Mouse (Mus musculus) heart, embryonic 15.5 days (tissue): ENCODE measurements around the gene Ccl9. TPM values are rescaled to one million over a fixed set of nuclear protein-coding genes. Genes with fewer than 3 reads are reported as not detected.
"Not testable (repeated sequence)": the region's sequence is repeated elsewhere in the genome, so short reads cannot be mapped to it uniquely, and the experiment has no call there.

Experiments used
- ATAC-seq: fragments of 200-750 bp; cut with Nextera tagmentation; replicated peaks from 2 replicates; pipeline ENCODE4 v1.8.0; 2017; ENCODE audit warnings: low read depth, moderate TSS enrichment; ENCODE audit not compliant: insufficient number of reproducible peaks, insufficient read depth, low FRiP score
- H3K27ac ChIP-seq: fragments of 300-500 bp; sonication (generic); 2 replicates; pipeline ENCODE4 v1.5.1; 2015; ENCODE audit warnings: mild to moderate bottlenecking, inconsistent platforms
- H3K27me3 ChIP-seq: fragments of 300-500 bp; sonication (generic); 2 replicates; pipeline ENCODE4 v1.6.1; 2015; ENCODE audit warnings: inconsistent platforms
- H3K36me3 ChIP-seq: fragments of 300-500 bp; sonication (generic); 2 replicates; pipeline ENCODE4 v1.6.1; 2015; ENCODE audit warnings: mild to moderate bottlenecking, inconsistent platforms
- H3K4me1 ChIP-seq: fragments of 300-500 bp; sonication (generic); replicated peaks from 2 replicates; pipeline ENCODE4 v1.6.1; 2015; ENCODE audit warnings: inconsistent platforms
- H3K4me2 ChIP-seq: fragments of 300-500 bp; sonication (generic); 2 replicates; pipeline ENCODE4 v1.6.1; 2015; ENCODE audit warnings: inconsistent platforms, mild to moderate bottlenecking, moderate library complexity
- H3K4me3 ChIP-seq: fragments of 300-500 bp; sonication (generic); 2 replicates; pipeline ENCODE4 v1.5.1; 2015; ENCODE audit warnings: mild to moderate bottlenecking, inconsistent platforms
- H3K9ac ChIP-seq: fragments of 300-500 bp; sonication (generic); 2 replicates; pipeline ENCODE4 v1.6.1; 2015; ENCODE audit warnings: mild to moderate bottlenecking, inconsistent platforms
- H3K9me3 ChIP-seq: fragments of 300-500 bp; sonication (generic); replicated peaks from 2 replicates; pipeline ENCODE4 v1.6.1; 2016; ENCODE audit warnings: inconsistent platforms
- WGBS: fragments of 180-500 bp; shearing (Covaris S2); methylation state at CpG from one replicate; pipeline ENCODE4 v1.1.7; 2015; ENCODE audit warnings: mixed read lengths; 5-methylcytosine and 5-hydroxymethylcytosine counted together
- polyA plus RNA-seq: library from polyadenylated mRNA; unstranded; fragments of >200 nt; fragmentation: Nextera tagmentation; extraction: Ambion mirVana; gene quantifications from 2 replicates; pipeline ENCODE4 v1.2.1, GENCODE M21; 2015

Gene Ccl9
- polyA plus RNA-seq, 1 experiment from 2014 or later: 3.0 TPM

DNA sequence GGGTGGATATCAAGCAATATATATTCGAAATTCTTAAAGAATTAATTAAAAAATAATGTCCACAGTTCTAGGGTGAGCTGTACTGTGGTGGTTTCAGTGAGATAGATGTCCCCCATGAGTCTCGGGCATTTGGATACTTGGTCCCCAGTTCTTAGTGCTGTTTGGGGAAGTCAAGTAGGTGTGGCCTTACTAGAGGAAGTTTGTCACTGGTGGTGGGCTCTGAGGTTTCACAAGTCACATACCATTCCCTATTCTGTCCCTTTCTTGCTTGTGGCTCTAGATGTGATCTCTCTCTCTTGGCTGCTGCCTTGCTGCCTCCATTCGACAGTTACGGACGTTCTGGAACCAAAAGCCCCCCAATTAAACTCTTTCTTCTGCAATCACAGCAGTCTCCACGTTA, 18.0 kb downstream of the Ccl9 start:
- ATAC-seq: no peak
- Histone ChIP-seq H3K27me3 (no peaks in the 10 kb centered on the region), H3K4me1 (no peaks in the 10 kb centered on the region), H3K9ac (no peak overlapping the region), H3K27ac (no peak overlapping the region), H3K36me3 (no peaks in the 10 kb centered on the region), H3K9me3 (no peaks in the 10 kb centered on the region), H3K4me2 (no peak overlapping the region), H3K4me3 (no peak overlapping the region)
- WGBS: 64% methylated on average over 6 of the region's 6 CpGs

DNA sequence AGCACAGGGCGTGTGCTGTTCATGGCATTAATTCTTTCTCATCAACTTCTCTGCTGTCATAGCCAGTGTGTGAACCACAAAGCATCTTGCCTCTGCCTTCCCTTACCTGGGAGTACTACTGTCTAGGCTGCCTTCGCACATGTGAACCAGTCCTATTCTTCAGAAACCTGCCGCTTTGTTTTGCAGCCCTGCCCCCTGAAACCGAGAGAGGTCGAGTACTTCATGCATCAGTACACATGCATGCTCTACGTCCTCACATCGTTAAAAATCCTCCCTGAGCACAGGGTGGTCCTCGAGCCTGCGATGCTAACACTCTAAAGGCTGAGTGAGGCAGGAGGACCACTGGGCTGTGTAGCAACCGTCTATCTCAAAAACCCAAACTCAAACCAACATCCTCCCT, 21.4 kb downstream of the Ccl9 start:
- H3K27me3 ChIP-seq: no peaks in the 10 kb centered on the region
- H3K36me3 ChIP-seq: no peaks in the 10 kb centered on the region
- H3K4me1 ChIP-seq: no peaks in the 10 kb centered on the region
- H3K9me3 ChIP-seq: no peaks in the 10 kb centered on the region
- H3K4me3 ChIP-seq: no peak overlapping the region
- H3K9ac ChIP-seq: no peak overlapping the region
- no peak overlapping the region for H3K27ac ChIP-seq
- 73% methylated on average over 10 of the region's 10 CpGs for WGBS
- no peak for ATAC-seq
- H3K4me2 ChIP-seq: no peak overlapping the region

DNA sequence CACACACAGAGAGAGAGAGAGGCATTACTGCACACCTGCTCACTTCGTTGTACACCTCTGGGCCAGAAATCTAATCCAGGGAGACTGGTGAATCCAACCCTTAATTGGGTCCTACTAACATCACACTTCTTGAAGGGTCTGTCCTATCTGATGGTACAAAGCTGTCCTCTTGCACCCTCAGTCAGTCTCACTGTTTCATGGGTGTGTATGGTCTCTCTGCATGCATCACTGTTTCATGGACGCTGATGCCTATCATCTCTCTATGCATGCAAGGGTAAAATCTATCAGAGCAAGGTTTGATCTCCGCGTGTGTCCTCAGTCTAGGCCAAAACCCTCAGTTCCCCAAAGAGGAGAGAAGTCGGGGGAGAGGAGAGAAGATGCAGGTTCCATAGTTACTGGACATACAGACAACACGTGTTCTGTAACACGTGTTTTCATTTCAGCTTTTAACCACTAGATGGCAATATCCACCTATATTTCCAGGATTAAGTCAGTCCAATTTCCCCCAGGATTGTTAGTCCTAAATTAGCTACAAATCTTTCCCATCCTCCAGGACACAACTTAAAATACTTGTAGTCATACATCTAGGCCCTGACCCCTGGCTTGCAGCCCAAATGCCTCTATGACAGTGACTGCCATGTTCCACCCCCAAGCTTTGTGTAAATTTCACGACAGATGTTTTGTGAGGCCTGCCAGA, 22.2 kb downstream of the Ccl9 start:
- ATAC-seq: no peak; the same call in 1 of the 2 replicates
- H3K4me2 ChIP-seq: no peak overlapping the region
- H3K27me3 ChIP-seq: no peaks in the 10 kb centered on the region
- no peak overlapping the region for H3K27ac ChIP-seq
- no peak overlapping the region for H3K9ac ChIP-seq
- H3K9me3 ChIP-seq: no peaks in the 10 kb centered on the region
- H3K36me3 ChIP-seq: no peaks in the 10 kb centered on the region
- no peak overlapping the region for H3K4me3 ChIP-seq
- no peaks in the 10 kb centered on the region for H3K4me1 ChIP-seq
- WGBS: 26% methylated on average over 8 of the region's 8 CpGs

DNA sequence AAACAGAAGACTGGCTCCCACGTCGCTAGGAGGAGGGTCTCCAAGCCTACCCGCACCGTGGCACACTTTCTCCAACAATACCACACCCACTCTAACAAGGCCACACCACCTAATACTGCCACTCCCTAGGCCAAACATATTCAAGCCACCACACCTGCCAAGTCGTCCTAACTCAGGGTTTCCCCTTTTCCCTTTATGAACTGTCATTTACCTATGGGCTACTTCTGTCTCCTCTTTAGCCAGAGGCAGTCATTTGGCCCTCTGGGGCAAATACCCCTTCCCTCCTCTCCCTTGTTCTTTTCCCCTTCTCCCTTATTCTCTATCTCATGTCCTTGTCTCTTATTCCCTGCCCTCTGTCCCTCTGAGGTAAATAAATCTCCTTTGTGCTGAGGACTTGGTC, 26.8 kb downstream of the Ccl9 start:
- 84% methylated on average over 5 of the region's 5 CpGs for WGBS
- no peak overlapping the region for H3K4me2 ChIP-seq
- H3K27ac ChIP-seq: no peak overlapping the region
- no peaks in the 10 kb centered on the region for H3K36me3 ChIP-seq
- H3K4me3 ChIP-seq: no peak overlapping the region
- H3K4me1 ChIP-seq: no peaks in the 10 kb centered on the region
- no peaks in the 10 kb centered on the region for H3K9me3 ChIP-seq
- no peak overlapping the region for H3K9ac ChIP-seq
- H3K27me3 ChIP-seq: no peaks in the 10 kb centered on the region
- ATAC-seq: no peak

DNA sequence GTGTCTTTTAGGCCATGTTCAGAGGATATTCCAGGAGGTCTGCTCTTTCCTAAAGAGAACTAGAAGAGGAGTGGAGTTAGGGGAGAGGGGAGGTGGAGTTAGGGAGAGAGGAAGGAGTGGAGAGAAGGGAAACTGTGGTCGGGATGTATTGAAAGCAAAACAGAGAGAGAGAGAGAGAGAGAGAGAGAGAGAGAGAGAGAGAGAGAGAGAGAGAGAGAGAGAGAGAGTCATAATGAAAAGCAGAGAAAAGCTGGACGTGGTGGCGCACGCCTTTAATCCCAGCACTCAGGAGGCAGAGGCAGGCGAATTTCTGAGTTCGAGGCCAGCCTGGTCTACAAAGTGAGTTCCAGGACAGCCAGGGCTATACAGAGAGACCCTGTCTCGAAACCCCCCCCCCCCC, 27.4 kb downstream of the Ccl9 start:
- not testable (repeated sequence) for H3K27me3 ChIP-seq, H3K9ac ChIP-seq, H3K4me3 ChIP-seq, H3K36me3 ChIP-seq, H3K4me2 ChIP-seq, ATAC-seq, H3K4me1 ChIP-seq, H3K27ac ChIP-seq, H3K9me3 ChIP-seq
- 76% methylated on average over 7 of the region's 7 CpGs for WGBS

DNA sequence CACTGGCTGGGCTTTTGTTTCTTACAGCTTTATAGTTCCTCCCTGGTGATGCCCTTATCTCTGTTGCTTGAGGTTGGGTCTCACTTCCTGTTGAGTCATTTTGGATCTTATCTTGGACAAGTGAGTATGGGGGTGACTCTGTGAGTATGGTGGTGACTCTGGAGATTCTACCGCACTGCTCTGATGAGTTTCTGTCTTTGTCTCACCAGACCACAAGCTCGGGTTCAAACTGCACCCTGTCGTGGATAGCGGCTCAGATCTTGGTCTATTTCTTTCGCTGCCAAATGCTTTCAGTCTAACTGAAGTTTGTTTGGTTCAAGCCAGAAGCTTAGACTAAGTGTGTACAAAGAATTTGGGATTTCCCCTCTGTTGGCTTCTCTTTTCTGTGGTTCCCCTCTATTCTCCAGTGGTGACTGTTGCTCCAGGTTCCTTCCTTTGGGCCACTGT, 28.2 kb downstream of the Ccl9 start:
- WGBS: 70% methylated on average over 5 of the region's 5 CpGs
- no peaks in the 10 kb centered on the region for H3K27me3 ChIP-seq
- H3K27ac ChIP-seq: no peak overlapping the region
- no peaks in the 10 kb centered on the region for H3K36me3 ChIP-seq
- H3K4me2 ChIP-seq: no peak overlapping the region
- no peak for ATAC-seq
- no peak overlapping the region for H3K9ac ChIP-seq
- no peaks in the 10 kb centered on the region for H3K9me3 ChIP-seq
- H3K4me1 ChIP-seq: no peaks in the 10 kb centered on the region
- H3K4me3 ChIP-seq: no peak overlapping the region

DNA sequence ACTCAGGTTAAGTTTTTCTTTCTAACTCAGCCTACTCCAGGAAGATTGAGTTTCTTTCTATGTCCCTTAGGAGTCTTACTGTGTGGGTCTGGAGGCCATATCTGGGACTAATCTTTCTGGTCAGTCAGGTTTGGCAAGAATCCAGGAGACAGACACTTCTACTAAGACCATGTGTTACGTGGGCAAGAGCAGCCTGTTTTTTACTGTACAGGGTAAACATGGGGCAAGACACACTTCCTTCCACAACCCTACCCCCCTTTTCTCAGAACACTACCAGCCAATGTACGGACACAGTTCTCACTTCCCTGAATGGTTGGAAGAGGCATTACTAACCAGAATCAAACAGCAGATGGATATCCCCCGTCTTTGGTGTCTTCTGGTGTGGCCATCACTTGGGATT, 34.2 kb downstream of the Ccl9 start:
- no peak overlapping the region for H3K27ac ChIP-seq
- H3K4me1 ChIP-seq: no peaks in the 10 kb centered on the region
- no peaks in the 10 kb centered on the region for H3K36me3 ChIP-seq
- no peak for ATAC-seq
- H3K9me3 ChIP-seq: no peaks in the 10 kb centered on the region
- no peaks in the 10 kb centered on the region for H3K27me3 ChIP-seq
- H3K4me2 ChIP-seq: no peak overlapping the region
- H3K4me3 ChIP-seq: no peak overlapping the region
- 51% methylated on average over 3 of the region's 3 CpGs for WGBS
- no peak overlapping the region for H3K9ac ChIP-seq

DNA sequence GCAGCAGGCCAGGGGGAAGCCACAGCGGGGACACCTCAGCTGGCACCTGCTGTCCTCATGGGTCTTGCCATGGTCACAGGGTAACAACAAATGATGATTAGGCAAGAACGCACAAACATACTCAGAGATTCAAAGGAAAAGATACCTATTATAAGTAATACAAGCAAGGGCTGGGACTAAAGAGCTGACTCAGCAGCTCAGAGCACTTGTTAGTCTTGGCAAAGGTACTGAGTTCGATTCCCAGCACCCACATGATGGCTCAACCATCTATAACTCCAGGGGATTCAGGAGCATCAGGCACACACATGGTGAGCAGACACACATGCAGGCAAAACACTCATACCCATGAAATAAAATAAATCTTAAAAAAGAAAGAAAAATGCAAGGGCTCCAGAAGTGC, 37.0 kb downstream of the Ccl9 start:
- Histone ChIP-seq H3K9ac (no peak overlapping the region), H3K36me3 (no peaks in the 10 kb centered on the region), H3K27ac (no peak overlapping the region), H3K27me3 (no peaks in the 10 kb centered on the region), H3K4me3 (no peak overlapping the region), H3K9me3 (no peaks in the 10 kb centered on the region), H3K4me1 (no peaks in the 10 kb centered on the region), H3K4me2 (no peak overlapping the region)
- ATAC-seq: no peak
- 78% methylated on average over 3 of the region's 3 CpGs for WGBS

DNA sequence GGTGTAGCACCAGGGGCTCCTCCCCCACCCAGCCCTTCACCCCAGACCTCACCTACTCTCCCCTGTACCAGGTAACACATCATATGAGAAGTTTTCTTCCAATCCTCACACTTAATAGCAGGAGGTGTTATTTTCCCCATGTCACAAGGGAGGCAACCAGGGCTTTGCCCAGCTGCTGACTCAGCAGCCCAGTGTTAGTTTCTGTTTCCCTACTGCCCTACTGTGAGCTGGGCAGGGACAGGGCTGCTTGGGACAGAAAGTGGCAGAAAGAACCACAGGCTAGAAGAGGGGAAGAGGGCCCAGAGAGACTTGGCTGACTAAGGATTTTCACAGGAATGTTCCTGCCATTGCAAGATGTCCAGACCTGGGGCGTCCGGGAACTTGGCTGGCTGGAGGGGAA, 37.5 kb downstream of the Ccl9 start:
- Histone ChIP-seq H3K4me1 (no peaks in the 10 kb centered on the region), H3K4me3 (no peak overlapping the region), H3K27ac (no peak overlapping the region), H3K4me2 (no peak overlapping the region), H3K27me3 (no peaks in the 10 kb centered on the region), H3K9me3 (no peaks in the 10 kb centered on the region), H3K9ac (no peak overlapping the region), H3K36me3 (no peaks in the 10 kb centered on the region)
- ATAC-seq: no peak
- WGBS: 77% methylated on average over 2 of the region's 2 CpGs

DNA sequence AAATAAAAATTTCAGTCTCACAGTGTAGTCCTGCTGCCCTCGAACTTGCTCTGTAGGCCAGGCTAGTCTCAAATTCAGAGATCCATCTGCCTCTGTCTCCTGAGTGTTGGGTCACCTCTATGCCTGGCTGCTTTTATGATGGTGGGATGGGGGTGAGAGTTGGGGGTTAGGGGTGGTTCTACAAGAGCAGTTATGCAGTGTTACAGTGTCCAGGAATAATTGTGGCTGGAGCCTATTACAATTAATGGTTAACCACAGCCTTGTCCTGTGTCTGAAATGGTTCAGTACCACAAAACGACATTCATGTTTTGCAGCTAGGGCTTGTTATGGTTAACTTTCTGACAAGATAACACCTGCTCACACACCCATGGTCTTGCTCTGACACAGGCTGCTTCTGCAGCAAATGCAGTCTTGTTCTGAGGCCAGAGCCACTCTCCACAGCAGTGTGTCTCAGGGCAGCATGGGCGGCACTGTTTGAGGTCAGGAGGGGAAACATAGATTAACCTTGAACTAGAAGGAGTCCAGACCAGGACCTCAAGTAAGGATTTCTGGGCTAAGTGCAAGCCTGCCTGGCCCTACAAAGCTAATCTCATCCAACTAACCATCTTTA, 39.6 kb downstream of the Ccl9 start:
- Histone ChIP-seq H3K4me2 (no peak overlapping the region), H3K4me1 (peaks cover 10% of the 10 kb centered on the region; the same call in 1 of the 2 replicates), H3K9me3 (no peaks in the 10 kb centered on the region), H3K4me3 (no peak overlapping the region), H3K27ac (no peak overlapping the region), H3K36me3 (no peaks in the 10 kb centered on the region), H3K27me3 (no peaks in the 10 kb centered on the region), H3K9ac (no peak overlapping the region)
- ATAC-seq: no peak
- 74% methylated on average over 3 of the region's 3 CpGs for WGBS

DNA sequence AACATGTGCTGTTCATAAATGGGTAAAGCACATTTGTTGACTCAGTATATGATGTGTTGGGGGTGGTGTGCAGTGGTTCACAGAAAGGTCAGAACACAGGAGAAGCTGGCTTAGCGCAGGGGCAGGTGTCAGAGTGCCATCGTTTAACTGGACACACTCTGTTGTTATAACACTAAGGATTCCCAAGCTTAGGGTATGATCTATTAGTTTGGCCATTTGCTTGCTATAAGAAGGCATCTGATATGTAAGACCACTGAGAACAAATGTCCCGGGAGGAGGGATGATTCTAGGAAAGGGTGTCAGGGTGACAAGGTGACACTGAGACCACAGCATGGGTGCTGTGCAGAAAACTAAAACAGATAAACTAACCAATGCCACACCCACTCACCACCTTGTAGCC, 41.6 kb downstream of the Ccl9 start:
- Histone ChIP-seq H3K27me3 (no peaks in the 10 kb centered on the region), H3K9me3 (no peaks in the 10 kb centered on the region), H3K4me3 (no peak overlapping the region), H3K4me2 (no peak overlapping the region), H3K4me1 (peaks cover 10% of the 10 kb centered on the region; the same call in 1 of the 2 replicates), H3K9ac (no peak overlapping the region), H3K27ac (no peak overlapping the region), H3K36me3 (no peaks in the 10 kb centered on the region)
- no peak for ATAC-seq
- WGBS: 71% methylated on average over 3 of the region's 3 CpGs
